Mouse (Mus musculus): Measurements from ENCODE around the gene Nrbp1.

The Nrbp1 gene

DNA sequence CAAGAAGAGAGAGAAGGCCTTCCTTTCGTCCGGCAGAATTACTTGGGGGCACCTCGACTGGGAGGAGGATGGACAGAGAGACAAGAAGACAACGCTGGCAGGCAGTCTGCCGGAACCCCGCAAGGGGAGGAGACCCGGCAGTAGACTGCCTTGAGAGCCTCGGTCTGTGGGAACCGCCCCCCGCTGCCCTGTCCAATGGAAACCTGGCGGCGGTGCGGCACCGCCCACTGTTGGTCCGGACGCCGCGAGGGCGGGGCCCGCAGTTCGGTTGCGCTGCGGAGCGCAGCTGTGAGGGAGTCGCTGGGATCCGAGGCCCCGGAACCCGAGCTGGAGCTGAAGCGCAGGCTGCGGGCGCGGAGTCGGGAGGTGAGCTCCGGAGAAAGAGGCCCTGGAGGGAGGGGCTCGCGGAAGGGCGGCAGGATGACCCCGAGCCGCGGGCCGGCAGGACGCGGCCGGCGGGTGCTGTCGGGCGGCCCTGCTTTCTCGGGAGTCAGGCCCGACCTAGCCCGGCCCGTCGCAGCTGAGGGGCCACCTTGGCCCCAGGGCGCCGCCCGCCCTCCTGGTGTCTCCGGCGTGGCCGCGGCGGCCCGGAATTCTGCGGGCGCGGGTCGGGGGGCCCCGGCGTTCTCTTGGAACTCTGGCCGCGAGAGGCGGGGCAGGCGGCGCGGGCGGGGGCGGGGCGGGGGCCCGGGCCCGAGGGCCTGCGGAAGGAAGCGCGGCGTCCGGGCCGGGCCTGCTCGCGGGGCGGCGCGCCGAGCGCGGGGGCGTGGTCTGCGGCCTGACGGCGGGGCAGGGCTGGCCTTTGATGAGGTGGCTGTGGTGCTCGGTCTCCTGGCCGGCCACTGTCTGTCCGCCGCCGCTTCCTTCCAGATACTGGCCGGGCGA is at the start of gene Nrbp1, which contains the start of gene Gm9970:
Nrbp1 (plus strand) TSS at position 228 of the 885 bp plus-strand sequence.
Gm9970 (minus strand) TSS at position 596 of the 885 bp plus-strand sequence.
- peak; percentile 82 to 90 for DNase-seq (ENCODE audit: low read depth in 1 of 2, low spot score in 2 of 2)

DNA sequence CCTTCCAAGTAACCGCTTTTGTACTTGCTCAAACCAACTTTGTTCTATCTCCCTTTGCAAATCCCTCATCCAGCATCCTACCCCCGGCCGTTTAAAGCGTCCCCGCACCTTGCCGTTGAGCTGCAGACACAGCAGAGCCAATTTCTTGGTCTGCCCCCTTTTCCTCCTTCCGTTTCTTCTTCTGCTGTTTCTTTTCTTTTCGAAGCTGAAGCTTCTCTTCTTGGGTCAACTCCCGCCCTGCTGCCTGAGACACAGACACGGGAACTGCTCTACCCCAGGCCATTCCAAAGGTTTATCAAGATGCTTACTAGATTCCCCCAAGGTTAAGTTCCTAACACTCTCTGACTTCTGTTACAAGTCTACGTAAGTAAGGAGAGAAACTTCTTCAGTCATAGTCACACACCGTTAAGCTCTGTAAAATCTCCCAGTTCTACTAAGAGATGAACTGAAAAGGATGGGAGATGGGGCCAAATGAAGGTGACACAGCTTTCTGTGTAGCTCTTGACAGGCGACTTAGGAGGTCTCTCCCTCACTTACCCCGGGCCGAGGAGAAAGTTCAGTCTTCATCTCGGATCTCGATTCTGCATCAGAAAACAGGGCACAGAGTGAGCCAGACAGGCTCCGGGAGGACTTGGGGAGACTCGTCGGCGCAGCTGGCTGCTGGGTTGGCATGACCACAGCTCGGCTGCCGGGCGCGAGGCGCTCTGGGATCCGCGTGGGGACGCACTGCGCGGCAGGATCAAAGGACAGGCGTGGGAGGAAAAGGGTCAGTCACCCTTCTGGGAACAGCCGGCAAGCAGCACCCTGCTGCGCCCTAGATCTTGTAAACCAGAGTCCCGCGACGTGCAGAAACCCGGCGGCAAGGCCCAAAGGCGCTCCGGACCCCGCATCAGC is 48.4 kb upstream of the Nrbp1 start:
- no peak for DNase-seq (ENCODE audit: low read depth in 1 of 2, low spot score in 2 of 2)

DNA sequence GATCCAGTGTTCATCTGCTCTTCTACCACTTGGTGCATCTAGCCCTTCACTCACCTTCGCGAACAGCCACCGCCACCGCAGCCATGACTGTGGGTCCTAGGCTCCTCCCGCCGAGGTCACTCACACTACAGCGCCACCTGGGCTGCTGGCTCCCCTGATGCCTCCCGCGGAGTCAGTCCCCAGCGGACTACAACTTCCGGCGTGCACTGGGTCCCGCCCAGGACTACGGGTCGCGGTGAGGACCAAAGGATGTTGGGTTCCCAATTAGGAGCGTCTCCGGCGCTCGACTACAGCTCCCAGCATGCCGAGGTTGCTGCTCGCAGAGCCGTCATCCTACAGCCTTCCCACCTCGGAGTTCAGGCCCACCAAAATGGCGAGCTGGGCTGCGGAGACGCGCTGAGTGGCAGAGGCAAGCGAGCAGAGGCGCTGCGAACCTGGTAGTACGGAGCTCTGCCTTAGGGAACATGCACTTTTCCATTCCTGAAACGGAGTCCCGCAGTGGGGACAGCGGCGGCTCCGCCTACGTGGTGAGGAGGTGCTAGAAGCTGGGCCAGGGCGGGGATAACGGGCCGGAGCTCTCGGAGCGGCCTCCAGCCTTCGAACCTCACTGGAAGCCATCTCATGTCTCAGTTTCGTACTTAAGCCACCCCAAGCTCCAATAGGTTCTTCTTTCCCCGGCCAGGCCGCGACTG is 47.6 kb upstream of the Nrbp1 start, which contains the start of the genes Snx17 and Eif2b4:
Snx17 (plus strand) TSS at position 289 of the 692 bp plus-strand sequence.
Eif2b4 (minus strand) TSS at position 492 of the 692 bp plus-strand sequence.
- DNase-seq (ENCODE audit: low read depth in 1 of 2, low spot score in 2 of 2), result peak; percentile 96

DNA sequence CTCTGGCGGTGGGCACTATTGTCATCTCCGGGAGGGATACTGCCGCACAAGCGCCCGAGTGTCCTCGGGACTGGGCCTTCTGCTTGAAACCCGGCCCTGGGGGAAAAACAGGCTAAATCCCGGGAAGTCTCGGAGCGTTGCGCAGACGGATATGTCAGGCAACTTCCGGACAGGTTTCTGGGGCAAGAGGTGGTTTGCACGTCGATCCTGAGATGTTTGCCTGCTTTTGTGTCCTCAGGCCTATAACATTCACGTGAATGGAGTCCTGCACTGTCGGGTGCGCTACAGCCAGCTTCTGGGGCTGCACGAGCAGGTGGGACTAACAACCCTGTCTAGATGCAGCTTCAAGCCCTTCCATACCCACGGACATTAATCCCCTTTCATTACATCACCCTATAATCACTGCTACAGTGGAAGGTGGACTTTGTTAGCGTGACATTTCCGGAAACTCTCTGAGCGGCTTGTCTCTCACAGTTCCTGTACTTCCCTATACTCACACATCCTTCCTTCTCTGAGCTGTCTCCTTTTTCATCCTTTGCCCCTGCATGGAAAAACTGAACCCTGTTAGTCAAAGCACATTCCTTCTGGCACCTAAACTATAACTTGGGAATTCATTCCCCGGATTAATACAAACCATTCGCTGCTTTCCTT is 46.9 kb upstream of the Nrbp1 start:
- no peak for DNase-seq (ENCODE audit: low read depth in 1 of 2, low spot score in 2 of 2)

DNA sequence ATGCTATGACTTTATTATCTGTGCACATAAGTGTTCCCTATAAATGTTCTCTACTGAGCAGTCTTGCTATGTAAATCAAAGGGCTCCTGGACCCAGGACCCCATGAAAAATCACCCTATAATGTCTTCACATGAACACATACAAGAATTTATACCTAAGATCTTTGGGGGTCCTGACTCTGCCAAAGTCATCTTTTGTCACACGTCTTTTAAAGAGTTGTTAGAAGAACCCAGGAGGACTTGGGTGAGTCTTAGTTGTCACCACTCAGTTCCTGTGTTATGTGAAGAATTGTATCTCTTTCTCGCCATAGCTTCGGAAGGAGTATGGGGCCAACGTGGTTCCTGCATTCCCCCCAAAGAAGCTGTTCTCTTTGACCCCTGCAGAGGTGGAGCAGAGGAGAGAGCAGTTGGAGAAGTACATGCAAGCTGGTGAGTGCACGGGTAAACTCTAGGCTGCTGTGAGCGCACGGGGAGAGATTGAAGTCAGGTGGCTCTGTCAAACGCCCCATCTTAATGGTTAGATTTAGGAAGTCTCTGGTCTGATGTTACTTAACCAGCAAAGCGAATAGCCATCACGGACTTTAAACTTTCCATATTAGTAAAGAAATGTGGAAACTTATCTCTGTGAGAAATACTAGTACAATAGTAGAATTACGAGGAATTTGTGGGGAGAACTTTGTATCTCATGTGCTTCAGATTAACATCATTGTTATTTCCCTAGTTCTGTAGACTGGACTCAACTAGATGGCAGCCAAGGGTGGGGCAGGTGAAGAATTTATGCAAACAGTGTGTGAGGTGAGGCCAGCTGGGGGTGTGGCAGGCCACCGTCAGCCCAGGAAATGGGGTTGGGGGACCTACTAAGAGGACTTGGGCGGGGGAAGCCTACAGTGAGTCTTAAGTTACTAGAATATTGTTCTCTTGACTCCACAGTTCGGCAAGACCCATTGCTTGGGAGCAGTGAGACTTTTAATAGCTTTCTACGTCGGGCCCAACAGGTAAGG is 45.9 kb upstream of the Nrbp1 start:
- no peak for DNase-seq (ENCODE audit: low read depth in 1 of 2, low spot score in 2 of 2)

DNA sequence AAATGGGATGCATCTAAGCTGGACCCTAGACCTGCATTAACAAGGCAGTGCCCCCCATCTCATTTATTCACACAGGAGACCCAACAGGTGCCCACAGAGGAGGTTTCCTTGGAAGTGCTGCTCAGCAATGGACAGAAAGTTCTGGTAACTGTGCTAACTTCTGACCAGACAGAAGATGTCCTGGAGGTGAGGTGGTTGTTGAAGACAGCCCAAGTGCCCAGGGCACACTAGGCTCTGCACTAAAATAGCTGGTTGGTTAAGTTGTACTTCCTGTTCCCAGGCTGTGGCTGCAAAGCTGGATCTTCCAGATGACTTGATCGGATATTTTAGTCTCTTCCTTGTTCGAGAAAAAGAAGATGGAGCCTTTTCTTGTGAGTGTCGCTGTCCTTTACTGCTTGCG is 45.0 kb upstream of the Nrbp1 start:
- no peak for DNase-seq (ENCODE audit: low read depth in 1 of 2, low spot score in 2 of 2)

DNA sequence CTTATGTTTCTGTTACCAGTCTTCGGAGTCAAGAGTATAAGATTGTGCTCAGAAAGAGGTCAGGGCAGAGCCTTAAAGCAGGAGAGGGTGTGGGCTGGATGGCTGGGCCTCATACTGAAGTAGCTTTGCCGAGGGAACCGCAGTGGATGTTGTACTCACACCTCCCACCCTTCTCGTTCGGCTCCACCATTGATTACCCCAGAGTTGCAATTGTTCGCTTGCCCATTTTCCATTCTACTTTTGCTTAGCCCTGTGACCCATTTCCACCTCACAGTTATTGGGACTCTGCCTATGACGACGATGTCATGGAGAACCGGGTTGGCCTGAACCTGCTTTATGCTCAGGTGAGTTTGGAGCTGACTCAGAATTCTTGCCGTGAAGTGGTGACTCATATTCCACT is 44.5 kb upstream of the Nrbp1 start:
- DNase-seq (ENCODE audit: low read depth in 1 of 2, low spot score in 2 of 2), result no peak

DNA sequence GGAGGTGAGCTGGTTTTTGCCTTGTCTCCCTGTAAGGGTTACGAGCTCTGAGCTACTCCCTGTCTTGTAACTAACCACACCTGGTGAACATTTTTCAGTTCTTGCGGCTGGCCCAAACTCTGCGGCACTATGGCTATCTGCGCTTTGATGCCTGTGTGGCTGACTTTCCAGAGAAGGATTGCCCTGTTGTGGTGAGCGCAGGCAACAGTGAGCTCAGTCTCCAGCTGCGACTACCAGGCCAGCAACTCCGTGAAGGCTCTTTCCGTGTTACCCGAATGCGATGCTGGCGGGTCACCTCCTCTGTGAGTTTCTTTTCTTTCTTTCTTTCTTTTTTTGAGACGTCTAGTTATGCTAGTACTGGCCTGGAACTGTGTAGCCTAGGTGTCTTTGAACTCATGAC is 43.6 kb upstream of the Nrbp1 start:
- no peak for DNase-seq (ENCODE audit: low read depth in 1 of 2, low spot score in 2 of 2)

DNA sequence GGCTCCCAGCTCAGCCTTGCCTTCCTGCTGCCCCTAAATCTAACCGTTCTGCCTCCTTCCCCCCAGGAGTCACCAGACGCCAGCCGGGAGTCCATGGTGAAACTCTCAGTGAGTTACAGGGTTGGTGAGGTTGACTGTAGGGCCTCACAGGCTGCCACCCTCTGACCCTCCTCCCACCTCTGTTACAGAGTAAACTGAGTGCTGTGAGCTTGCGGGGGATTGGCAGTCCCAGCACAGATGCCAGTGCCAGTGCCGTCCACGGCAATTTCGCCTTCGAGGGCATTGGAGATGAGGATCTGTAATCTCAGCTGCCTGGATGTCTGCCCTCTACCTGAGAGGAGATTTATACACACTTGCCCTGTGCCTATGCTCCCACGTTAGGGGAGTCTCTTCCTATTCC is 42.5 kb upstream of the Nrbp1 start:
- no peak for DNase-seq (ENCODE audit: low read depth in 1 of 2, low spot score in 2 of 2)

DNA sequence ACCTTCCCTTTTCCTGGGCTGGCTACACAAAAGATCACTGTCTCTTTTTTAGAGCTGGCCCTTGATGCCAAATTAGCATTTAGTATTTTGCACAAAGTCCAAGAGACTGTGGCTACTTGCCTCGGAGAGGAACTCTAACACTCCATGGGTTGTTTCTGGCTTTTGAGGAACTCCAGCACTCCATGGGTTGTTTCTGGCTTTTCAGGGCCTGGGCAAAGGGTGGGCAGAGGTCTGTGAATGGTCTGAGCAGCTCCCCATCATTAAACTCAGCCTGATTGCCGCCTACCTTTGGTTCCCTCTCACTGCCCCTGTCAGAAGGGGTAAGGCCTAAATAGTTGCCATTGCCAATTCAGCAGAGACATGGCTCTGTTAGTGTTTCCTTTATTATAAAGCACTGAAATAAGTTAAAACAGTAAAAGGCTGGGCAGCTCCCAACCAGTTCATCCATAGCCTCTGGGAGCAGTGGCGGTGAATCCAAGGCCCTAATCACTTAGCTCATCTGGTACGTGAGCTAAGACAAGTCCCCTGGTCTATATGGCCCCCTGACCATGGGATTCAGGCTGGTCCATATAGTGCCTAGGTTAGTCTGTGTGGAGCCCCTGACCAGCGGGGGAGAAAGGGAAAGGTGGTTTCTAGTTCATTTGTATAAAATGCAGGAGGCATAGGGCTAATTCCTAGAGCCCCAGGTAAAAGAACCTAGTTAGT is 41.9 kb upstream of the Nrbp1 start:
- DNase-seq (ENCODE audit: low read depth in 1 of 2, low spot score in 2 of 2), result no peak

DNA sequence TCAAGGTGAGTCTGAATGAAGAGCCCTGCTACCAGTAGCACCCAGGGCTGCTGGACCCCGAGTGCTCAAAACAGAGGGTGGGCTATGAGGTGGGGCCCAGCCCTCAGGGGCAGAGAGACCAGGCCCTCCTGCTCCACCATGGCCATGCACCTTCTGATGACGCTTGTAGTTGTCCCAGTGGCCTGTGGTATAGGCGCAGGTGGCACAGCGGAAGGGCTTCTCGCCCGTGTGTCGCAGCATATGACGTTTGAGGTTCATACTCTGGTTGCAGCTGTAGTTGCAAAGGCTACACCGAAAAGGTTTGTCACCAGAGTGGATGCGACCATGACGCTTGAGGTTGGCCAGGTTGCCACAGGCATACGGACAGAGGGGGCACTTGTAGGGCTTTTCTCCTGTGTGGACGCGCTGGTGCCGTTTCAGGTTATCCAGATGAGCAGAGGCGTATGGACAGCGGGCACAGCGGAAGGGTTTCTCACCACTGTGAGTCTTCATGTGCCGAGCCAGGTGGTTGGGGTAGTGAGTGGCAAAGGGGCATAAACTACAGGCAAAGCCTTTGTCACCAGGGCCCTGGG is 41.3 kb upstream of the Nrbp1 start:
- no peak for DNase-seq (ENCODE audit: low read depth in 1 of 2, low spot score in 2 of 2)

DNA sequence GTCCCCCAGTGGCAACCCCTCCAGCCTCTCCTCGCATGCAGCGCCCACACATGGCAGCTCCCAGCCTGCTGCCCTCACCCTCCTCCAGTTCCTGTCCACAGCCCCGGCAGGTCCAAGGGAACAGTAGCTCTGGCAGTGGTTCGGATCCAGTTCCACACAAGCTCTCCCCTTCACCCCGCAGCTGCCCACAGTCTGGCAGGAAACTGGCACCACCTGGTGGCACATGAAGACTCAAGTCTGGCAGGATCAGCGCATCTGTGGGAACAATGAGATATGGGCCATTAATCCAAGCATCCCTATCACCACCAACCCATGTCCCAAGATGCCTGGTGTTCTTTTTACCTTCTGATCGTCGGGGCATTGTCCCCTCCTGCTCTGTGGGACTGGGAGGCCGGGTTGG is 40.8 kb upstream of the Nrbp1 start:
- DNase-seq (ENCODE audit: low read depth in 1 of 2, low spot score in 2 of 2), result no peak

DNA sequence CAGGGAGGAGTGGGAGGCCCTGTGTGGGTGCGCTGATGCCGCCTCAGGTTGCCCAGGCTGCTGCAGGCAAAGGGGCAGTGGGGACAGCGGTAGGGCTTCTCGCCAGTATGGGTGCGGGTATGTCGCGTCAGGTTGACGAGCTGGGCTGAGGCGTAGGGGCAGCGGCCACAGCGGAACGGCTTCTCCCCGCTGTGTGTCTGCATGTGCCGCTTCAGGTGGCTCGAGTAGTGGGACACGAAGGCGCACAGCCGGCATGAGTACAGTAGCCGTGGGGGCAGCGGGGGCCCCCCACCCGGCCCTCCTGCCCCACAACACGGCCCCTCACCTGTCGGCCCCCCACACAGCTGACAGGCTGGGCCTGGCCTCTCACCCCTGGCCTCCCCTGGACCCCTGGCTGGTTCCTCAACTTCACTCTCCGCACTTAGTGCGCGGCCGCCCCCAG is 40.3 kb upstream of the Nrbp1 start:
- DNase-seq (ENCODE audit: low read depth in 1 of 2, low spot score in 2 of 2), result no peak

DNA sequence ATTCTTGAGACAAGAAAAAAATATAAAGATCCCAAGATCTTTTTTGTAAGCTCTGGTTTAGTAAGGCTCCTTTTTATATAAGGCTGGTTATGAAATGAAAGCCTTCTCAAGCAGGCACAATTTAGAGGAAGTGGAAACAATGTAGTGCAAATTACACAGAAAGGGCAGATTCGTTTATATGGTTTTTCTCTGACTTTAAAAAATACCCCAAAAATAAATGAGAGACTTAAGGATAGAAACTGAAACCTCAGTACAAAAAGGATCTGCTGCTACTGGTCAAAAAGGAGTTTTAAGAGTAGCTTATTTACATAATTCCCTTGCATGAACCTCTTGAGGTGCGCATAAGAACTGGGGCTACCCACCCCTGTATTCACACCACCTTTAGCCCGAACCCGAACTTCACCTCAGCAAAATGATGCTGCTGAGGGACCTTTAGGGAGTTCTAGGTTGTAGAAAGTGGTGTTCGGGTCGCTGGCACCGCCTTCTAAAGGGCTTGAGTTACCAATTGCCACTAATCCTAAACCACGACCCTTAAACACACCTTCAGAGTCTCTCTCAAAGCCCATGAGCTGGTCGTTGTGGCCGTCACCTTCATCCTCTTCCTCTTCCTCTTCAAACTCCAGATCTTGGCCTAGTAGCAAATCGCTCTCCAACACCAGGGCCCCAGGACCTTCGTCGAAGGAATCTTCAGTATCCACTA is 39.5 kb upstream of the Nrbp1 start:
- DNase-seq (ENCODE audit: low read depth in 1 of 2, low spot score in 2 of 2), result no peak

DNA sequence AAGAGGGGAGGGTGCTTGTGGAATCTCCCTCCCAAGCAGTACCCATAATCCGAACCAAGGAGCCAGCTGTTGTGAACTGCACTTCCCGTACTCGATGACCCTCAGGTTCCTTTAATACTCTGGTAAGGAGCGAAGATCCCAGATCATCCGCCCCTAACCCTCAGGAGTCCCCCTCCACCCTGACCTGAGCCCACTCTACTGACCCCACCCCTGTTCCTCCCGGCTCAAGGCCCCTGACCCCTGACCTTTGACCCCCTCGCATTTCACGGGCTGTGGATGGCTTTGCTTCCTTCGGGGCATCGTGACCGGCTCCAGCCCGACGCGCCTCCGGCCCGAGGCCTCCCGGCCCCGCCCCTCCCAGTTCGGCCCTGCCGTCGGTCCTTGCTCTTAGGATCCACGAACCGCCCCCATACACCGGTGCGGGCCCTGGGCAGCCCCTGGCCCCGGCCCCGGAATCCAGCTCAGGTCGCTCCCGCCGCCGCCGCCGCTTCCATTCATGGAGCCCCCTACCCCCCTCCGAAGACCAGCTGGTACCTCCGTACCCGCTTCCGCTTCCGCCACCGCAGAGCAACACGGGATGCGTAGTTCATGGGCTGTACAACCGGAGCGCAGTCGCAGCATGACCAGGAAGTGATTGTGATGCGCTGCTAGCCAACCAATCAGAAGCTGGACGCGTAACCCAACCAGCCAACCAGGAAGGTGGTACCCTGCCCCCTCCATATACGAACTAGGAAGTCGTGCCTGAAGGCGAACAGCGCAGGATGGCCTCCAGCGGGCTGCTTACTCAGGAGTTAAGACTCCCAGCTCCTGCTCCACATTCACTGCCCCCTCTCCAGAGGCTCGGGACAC is 38.7 kb upstream of the Nrbp1 start, which contains the start of gene Zfp513:
Zfp513 (minus strand) TSS at position 562 of the 849 bp plus-strand sequence.
- peak; percentile 88 to 95 for DNase-seq (ENCODE audit: low read depth in 1 of 2, low spot score in 2 of 2)

DNA sequence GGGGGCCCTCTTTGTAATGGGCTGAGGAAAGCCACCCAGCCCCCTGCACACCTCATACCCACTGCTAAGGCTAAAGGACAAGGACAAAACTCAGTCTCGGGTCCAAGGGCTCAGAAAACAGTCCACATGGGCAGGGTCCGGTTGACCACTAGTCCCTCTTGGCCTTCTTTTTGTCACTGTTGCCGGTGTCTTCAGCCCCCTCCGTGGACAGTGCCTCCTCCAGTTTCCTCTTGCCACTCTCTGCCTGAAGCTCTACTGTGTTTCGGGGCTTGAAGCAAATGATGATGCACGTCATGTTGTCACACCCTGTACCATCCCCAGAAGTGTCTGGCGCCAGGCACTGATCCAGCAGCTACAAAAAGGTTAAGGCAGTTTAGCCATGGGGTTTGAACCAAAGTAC is 37.7 kb upstream of the Nrbp1 start:
- no peak for DNase-seq (ENCODE audit: low read depth in 1 of 2, low spot score in 2 of 2)

DNA sequence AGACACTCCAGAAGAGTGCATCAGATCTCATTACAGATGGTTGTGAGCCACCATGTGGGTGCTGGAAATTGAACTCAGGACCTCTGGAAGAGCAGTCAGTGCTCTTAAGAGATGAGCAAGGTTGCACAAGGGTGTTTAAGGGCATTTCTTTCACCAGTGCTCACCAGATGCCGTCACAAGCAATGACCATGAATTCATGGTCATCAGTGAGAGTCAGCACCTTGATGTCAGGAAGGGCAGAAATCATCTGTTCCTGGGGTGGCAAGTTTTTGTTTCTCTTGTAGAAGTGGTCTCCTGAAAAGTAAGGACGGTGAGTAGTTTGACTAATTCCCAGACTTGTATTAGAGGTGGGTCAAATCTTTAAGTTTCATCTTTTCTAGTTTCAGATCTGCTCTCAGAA is 36.8 kb upstream of the Nrbp1 start:
- no peak for DNase-seq (ENCODE audit: low read depth in 1 of 2, low spot score in 2 of 2)

Measured in monocyte, adult 2 months (primary cell).